Mouse (Mus musculus) kidney, postnatal 25 days (tissue): ENCODE data around the gene Noxo1.

ENCODE experiments used
- DNase-seq, 2 experiments: peaks; one replicate each; pipeline ENCODE4 v3.0.0; 2021; ENCODE audit warnings: mixed read lengths in 2 of 2

Noxo1 gene

DNA sequence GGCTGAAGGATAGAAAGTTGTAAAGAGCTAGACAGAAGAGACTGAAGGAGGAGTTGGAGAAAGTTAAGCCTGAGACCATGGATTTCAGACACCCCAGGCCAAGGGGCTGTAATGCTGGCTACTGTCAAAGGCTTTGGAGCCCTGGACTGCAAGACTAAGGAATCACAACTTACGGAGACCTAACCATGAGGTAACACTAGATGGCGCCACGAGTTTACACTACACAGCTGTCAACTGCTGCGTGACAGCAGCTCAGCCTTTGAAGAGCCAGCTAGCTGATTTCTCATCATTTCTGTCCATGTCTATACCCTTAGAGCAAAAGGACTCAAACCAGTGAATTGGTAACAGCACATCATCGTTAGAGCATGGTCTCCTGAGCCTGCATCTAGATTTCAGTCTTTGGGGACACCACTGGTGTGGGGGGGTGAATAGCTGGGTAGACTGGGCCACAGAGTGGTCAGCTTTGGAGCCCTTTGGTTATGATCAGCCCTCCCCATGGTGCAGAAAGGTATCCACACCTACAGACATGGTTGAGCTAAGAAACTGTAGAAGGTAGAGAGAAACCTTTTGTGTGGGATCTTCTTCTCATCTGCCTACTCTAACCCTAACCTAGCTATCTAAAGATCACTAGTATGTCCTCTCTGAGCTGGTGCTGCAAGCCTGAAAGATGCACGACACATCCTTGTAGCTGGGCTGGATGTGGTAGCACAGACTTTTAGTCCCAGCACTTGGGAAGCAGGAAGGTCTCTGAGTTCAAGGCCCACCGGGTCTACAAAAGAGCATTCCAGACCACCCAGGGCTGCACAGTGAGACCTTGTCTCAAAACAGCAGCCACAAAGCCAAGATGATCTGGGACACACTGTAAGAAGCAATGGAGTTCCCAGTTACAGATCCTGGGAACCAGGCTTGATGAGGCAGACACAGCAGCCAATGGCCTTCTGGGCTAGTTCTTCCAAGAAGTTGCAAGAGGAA, 49.8 kb downstream of the Noxo1 start:
- DNase-seq, result peak; percentile 86 to 93

DNA sequence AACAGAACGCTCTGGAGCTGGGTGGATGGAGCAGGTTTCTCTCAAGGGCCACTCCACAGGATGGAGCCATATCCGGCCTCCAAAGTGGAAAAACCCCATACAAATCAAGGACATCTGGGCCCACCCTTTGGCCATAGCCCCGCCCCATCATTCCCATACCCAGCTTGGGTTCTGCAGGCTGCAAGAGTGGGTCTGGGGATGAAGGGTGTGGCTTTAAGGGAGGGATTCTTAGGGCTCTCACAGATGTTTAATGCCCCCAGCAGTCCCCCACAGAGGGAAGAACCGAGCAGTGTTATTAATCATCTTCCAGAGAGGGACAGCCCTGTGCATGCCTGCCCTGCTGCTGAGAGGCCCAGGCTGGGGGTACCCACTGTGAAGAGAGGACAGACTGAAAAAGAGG, 51.0 kb downstream of the Noxo1 start:
- DNase-seq, result no peak
